Mouse (Mus musculus): Measurements from ENCODE around the gene Ccdc186. TPM values are rescaled to one million over a fixed set of nuclear protein-coding genes. Genes with fewer than 3 reads are reported as not detected.
"Not testable (repeated sequence)": the region's sequence is repeated elsewhere in the genome, so short reads cannot be mapped to it uniquely, and the experiment has no call there.

The Ccdc186 gene
- total RNA-seq, 2 experiments from 2014 or later: 19.1 to 19.3 TPM

- intact Hi-C loops (cut with DNase I): no loop called here
- DNase-seq: no peak
These were observed 61.6 kb downstream of the Ccdc186 start for GRCm38 (mm10) chr19:56760306-56760940.

- DNase-seq: no peak
- intact Hi-C loops (cut with DNase I): no loop called here
These were observed 62.2 kb downstream of the Ccdc186 start for GRCm38 (mm10) chr19:56759740-56760139.

GRCm38 (mm10) chr19:56758311-56758710 lies 63.7 kb downstream of the Ccdc186 start:
- intact Hi-C loops (cut with DNase I): no loop called here
- DNase-seq: no peak

DNA sequence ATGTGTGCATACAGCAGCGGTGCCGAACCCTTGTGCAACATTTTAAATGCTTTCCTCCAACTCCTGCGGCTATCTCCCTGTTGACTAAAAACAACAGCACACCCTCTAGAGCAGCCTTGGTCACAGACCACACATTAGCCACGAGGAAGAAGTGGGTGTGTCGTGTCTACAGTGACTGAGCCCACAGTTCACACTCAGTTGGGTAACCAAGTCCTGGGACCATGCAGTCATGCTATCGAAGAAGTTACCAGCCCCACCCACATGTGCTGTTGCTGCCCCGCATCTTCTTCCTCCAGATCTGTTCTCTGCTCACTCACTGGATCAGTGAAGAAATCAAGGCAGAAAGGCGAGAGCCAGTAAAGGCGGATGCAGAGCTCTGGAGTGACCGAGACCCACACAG lies 65.6 kb downstream of the Ccdc186 start:
- intact Hi-C loops (cut with DNase I): no loop called here
- no peak for DNase-seq

DNA sequence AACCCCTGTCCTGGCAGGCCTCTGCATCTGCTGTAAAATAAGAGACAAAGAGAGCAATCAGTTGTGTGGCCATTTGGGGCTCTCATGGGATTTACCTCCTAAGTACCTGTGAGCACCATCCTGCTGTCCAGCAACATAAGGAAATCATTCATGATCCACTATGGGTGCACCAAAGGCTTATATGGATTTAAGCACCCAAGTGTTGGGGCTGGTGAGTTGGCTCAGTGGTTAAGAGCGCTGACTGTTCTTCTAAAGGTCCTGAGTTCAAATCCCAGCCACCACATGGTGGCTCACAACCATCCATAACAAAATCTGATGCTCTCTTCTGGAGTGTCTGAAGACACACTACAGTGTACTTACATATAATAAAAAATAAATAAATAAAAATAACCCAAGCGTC lies 67.5 kb downstream of the Ccdc186 start:
- DNase-seq; intact Hi-C loops (cut with DNase I): not testable (repeated sequence)

DNA sequence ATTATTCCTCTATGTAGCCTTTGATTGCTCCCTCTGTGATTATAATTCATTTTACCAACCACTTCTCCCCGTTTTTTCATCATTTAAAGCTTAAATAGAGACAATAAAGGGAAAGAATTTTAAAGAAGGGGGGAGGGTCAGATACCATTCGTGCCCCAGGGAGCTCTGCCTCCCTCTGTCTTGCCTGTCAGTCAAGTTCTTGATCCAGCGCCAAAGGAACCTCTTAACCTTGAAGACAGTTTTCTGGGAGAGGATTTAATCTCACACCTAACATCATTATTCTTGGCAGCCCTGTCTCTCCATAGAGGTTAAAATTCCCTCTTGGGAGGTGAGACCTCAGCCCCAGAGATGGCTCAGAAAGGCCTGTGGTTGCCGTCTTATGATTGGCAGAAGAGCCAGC lies 71.3 kb downstream of the Ccdc186 start:
- no peak for DNase-seq
- intact Hi-C loops (cut with DNase I): no loop called here

- DNase-seq: no peak
- intact Hi-C loops (cut with DNase I): no loop called here
These were observed 72.6 kb downstream of the Ccdc186 start for GRCm38 (mm10) chr19:56749343-56749742.

DNA sequence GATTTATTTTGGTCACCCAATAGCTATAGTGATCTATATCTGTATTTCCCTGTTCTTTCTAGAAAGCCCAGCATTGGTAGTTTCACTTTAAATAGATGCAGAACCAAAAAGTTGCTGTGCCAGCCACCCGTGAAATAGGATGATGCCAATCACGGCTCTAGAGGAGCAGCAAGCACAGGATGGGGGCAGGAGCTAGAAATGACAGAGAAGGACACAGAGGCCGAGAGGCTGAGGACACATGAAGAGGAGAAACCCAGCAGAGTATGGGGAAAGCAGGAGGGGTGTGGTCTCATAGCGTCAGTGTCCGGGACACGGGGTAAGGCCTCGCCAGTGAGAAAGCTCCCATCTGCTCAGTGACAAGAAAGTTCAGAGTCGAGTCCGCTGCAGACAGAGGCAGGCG lies 74.1 kb downstream of the Ccdc186 start:
- no peak for DNase-seq
- intact Hi-C loops (cut with DNase I): no loop called here

- intact Hi-C loops (cut with DNase I): no loop called here
- no peak for DNase-seq
These were observed 75.4 kb downstream of the Ccdc186 start for GRCm38 (mm10) chr19:56746618-56747017.

- intact Hi-C loops (cut with DNase I): no loop called here
These were observed 76.5 kb downstream of the Ccdc186 start for GRCm38 (mm10) chr19:56745528-56745927.

DNA sequence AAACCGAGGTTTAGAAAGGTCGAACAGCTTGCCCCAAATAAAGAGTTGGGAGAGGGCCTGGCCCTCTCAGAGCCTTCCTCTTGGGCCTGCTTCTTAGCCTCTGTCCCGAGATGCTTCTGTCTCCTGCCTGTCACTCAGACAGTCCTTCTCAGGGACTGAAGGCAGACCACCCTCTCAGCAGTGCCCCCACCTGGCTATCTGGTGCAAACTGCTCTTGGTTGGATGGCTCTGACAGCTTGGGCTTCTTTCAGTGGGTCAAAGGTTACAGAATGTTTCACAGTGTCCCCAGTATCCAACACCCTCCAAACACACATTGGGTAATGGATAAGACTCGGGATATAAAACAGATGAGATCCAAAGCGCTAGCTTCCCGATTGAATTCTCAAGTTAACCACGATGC lies 76.9 kb downstream of the Ccdc186 start:
- DNase-seq: no peak
- intact Hi-C loops (cut with DNase I): no loop called here

More at GRCm38 (mm10) chr19:56745528-56745927, 76.5 kb downstream of the Ccdc186 start:
- DNase-seq: no peak

Other genes with a start within 250 kb of the Ccdc186 start
- under 1 TPM; 0.15 to 0.20 TPM for gene Adrb1, start 100.0 kb downstream of the Ccdc186 start, total RNA-seq (2021)
- gene Tdrd1, start 4.0 kb upstream of the Ccdc186 start, total RNA-seq (2021): not detected
- not detected for gene Vwa2, start 52.1 kb upstream of the Ccdc186 start, total RNA-seq (2021)
- 1 to 10 TPM; 1.6 to 2.2 TPM for gene Afap1l2, start 186.0 kb upstream of the Ccdc186 start, total RNA-seq (2021)